Mouse (Mus musculus) megakaryocyte, embryonic 14.5 days (primary cell): ENCODE results near the gene Egfem1.

Source experiments
- FLI1 ChIP-seq: IDR thresholded peaks from 2 replicates; pipeline ENCODE4 v1.6.1; 2012; ENCODE audit warnings: low read length, inconsistent platforms, mixed read lengths
- GATA1 ChIP-seq: IDR thresholded peaks from 3 replicates; pipeline ENCODE4 v1.6.1; 2012; ENCODE audit warnings: mixed read lengths, low read length, inconsistent platforms, borderline replicate concordance

- TF ChIP-seq FLI1 (no peak), GATA1 (no peak)
Observed at GRCm38 (mm10) chr3:29292251-29292650, 210.4 kb downstream of the Egfem1 start.
